Mouse (Mus musculus) myocyte (in vitro differentiated cells): Measurements from ENCODE around the gene Cacna1a. TPM values are rescaled to one million over a fixed set of nuclear protein-coding genes. Genes with fewer than 3 reads are reported as not detected.

Source experiments
- H3K27me3 ChIP-seq: one replicate; pipeline ENCODE4 v1.6.1; 2011; ENCODE audit not compliant: control insufficient read depth, insufficient read depth, insufficient read length
- H3K36me3 ChIP-seq: one replicate; pipeline ENCODE4 v1.6.1; 2011; ENCODE audit not compliant: control insufficient read depth, insufficient read depth
- H3K4me2 ChIP-seq: one replicate; pipeline ENCODE4 v1.6.1; 2011; ENCODE audit warnings: low read depth, control low read depth
- H3K4me3 ChIP-seq: one replicate; pipeline ENCODE4 v1.5.1; 2011; ENCODE audit warnings: mild to moderate bottlenecking, control low read depth, moderate library complexity
- H3K79me2 ChIP-seq: one replicate; pipeline ENCODE4 v1.6.1; 2011; ENCODE audit not compliant: control insufficient read depth, insufficient read depth
- H3ac ChIP-seq: one replicate; pipeline ENCODE4 v1.6.1; 2011; ENCODE audit not compliant: control insufficient read depth, insufficient read length
- CEBPB ChIP-seq: IDR thresholded peaks from 2 replicates; pipeline ENCODE4 v1.6.1; 2011; ENCODE audit warnings: mild to moderate bottlenecking, moderate library complexity; ENCODE audit not compliant: poor library complexity, insufficient read depth, severe bottlenecking
- E2F4 ChIP-seq: IDR thresholded peaks from one replicate; pipeline ENCODE4 v1.6.1; 2011; ENCODE audit warnings: mild to moderate bottlenecking, control low read depth, moderate library complexity; ENCODE audit not compliant: insufficient read depth
- MAX ChIP-seq: IDR thresholded peaks from one replicate; pipeline ENCODE4 v1.6.1; 2011; ENCODE audit warnings: low read depth, mild to moderate bottlenecking, control low read depth
- MYOD1 ChIP-seq, 3 experiments: IDR thresholded peaks; one replicate each; pipeline ENCODE4 v1.6.1; 2011; ENCODE audit warnings: control low read depth in 2 of 3, low read depth in 2 of 3, mild to moderate bottlenecking in 2 of 3, moderate library complexity in 1 of 3; ENCODE audit not compliant: insufficient read length in 2 of 3, control insufficient read depth in 1 of 3
- MYOG ChIP-seq, 3 experiments: IDR thresholded peaks; one replicate each; pipeline ENCODE4 v1.6.1; 2011; ENCODE audit warnings: control low read depth in 2 of 3, low read depth in 2 of 3, mild to moderate bottlenecking in 2 of 3; ENCODE audit not compliant: insufficient read length in 2 of 3, control insufficient read depth in 1 of 3, insufficient read depth in 1 of 3
- POLR2A ChIP-seq: IDR thresholded peaks from one replicate; pipeline ENCODE4 v1.6.1; 2011; ENCODE audit warnings: low read depth, mild to moderate bottlenecking, control low read depth, moderate library complexity; ENCODE audit not compliant: insufficient read length
- POLR2AphosphoS2 ChIP-seq: IDR thresholded peaks from one replicate; pipeline ENCODE4 v1.6.1; 2011; ENCODE audit warnings: low read depth, control low read depth; ENCODE audit not compliant: insufficient read length
- REST ChIP-seq: IDR thresholded peaks from one replicate; pipeline ENCODE4 v1.6.1; 2011; ENCODE audit warnings: mild to moderate bottlenecking, control low read depth, moderate library complexity; ENCODE audit not compliant: insufficient read depth, insufficient read length
- SRF ChIP-seq: IDR thresholded peaks from one replicate; pipeline ENCODE4 v1.6.1; 2011; ENCODE audit warnings: low read depth; ENCODE audit not compliant: control insufficient read depth, insufficient read length
- TCF12 ChIP-seq: IDR thresholded peaks from one replicate; pipeline ENCODE4 v1.6.1; 2011; ENCODE audit warnings: mild to moderate bottlenecking, control low read depth; ENCODE audit not compliant: poor library complexity, insufficient read depth, severe bottlenecking
- TCF3 ChIP-seq: IDR thresholded peaks from one replicate; pipeline ENCODE4 v1.6.1; 2011; ENCODE audit warnings: low read depth, control low read depth; ENCODE audit not compliant: insufficient read length
- USF1 ChIP-seq: IDR thresholded peaks from one replicate; pipeline ENCODE4 v1.6.1; 2011; ENCODE audit warnings: low read depth, mild to moderate bottlenecking, control low read depth, moderate library complexity
- polyA plus RNA-seq: library from polyadenylated mRNA; unstranded; fragments of >200 nt; fragmentation: generic; extraction: Trizol; gene quantifications from one replicate; pipeline ENCODE4 v1.2.1, GENCODE M21; 2012; ENCODE audit warnings: missing spikeins

The Cacna1a gene
- polyA plus RNA-seq, 1 experiment, result 1.8 TPM

DNA sequence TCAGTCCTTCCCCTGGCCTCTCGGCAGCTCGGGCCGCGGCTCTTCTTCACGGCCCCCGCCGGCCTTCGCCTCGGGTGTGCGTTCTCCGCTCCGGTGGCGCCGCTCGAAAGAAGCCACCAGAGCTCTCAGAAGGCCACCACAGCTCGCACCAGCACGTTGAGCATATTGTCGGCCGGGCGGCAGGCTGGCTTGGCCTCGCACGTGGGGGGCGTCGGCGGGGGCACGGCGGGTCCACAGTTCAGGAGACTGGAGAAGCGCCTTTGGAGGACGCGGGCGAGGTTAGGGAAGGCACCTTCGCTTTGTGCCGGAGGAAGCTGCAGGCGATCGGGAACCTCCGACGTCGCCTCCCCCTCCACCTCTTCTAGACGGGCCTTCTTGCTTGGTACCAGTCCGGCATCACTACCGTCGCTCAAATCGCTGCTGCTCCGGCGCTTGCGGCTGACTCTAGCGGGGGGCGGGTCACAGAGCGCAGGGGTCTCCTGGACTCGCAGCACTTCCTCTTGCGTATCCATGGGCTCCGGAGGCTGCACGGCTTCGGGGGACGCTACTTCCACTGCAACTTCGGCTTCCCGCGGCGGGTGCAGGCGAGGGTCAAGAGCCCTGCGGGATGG, 273.8 kb downstream of the Cacna1a start:
- Histone ChIP-seq H3K36me3 (no peaks in the 10 kb centered on the region), H3K27me3 (no peaks in the 10 kb centered on the region), H3ac (peak overlapping the region; percentile 77), H3K4me2 (peak overlapping the region; percentile 37), H3K4me3 (peak overlapping the region; percentile 99), H3K79me2 (peaks cover 21% of the 10 kb centered on the region)
- TF ChIP-seq MAX (no peak), POLR2AphosphoS2 (peak; percentile 50), POLR2A (peak; percentile 61)

DNA sequence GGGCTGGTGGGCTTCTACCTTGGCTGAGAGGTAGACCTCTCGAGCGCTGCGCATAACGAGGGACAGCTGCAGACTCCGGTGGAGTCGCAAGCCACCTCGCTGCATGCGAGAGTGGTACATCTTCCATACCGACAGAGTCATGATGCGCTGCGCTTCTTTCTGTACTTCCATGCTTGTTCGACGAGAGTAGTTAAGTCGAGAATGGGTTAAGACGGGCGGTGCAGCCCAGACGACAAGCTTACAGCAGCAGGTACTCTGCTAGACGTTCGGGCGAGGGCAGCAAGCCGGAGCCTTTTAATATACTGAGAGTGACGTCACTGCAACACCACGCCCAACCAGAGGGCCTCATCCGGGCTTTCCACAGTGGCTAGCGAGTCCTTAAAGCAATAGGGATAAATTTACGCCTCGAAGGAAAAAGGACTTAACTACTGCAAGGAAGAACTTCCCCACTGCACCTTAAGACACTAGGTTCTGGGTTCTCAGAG, 274.4 kb downstream of the Cacna1a start, which contains the start of gene Ier2:
Gene Ier2 (minus strand): TSS at position 272 of the 485 bp plus-strand sequence.
- H3K4me2 ChIP-seq, result peak within 1 kb of the TSS; percentile 92
- TF ChIP-seq POLR2AphosphoS2, result peak; percentile 99
- TF ChIP-seq MYOG (IDR thresholded peaks at IDR 0.05; ENCODE audit: control insufficient read depth in 1 of 3, insufficient read depth in 1 of 3, insufficient read length in 2 of 3, low read depth in 2 of 3), result no peak
- TF ChIP-seq MAX, result no peak
- no peak for TF ChIP-seq USF1
- TF ChIP-seq MYOD1 (IDR thresholded peaks at IDR 0.05; ENCODE audit: control insufficient read depth in 1 of 3, insufficient read length in 2 of 3, low read depth in 2 of 3), result peak in 1 of 3 experiments; percentile 31
- TF ChIP-seq SRF, result peak; percentile 53
- TF ChIP-seq POLR2A, result peak; percentile 95
- TF ChIP-seq REST, result peak; percentile 32
- no peak for TF ChIP-seq CEBPB
- TF ChIP-seq TCF12, result no peak
- TF ChIP-seq E2F4, result no peak
- peak; percentile 32 for TF ChIP-seq TCF3
- H3ac ChIP-seq, result peak within 1 kb of the TSS; percentile 77

DNA sequence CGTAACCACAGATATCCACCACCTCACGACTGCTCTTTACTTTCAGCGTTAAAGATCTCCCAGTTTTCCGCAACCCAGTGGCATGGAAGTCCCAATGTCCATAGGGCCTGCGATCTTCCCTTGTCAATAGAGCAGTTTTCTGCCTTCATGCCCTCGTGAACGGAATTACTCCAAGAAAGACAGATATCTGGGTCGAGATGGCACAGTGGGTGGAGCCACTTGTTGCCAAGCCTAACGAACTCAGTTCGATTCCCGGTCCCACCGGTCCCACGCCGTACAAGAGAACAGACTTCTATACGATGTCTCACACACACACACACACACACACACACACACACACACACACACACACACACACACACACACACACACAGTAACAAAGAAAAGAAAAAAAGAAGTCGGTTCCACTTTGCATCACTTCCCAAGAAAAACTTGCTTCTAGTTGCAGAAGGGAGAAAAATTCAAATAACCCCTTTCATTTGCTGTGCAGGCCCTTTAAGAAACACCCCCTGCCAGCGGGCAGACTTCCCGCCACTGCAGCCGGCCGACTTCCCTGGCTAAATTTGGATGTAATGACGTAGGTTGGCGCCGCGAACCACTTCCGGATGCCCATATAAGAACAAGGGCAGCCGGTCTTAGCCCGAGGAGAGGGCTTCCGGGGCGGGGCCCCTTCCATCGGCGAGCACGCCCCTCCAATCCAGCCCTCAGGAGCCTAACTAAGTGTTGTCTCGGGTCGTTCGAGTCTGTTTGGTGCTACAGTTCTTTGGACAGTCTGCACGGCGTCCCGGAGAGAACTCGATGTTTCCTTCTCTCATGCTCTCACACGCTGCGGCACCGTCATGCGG, 275.5 kb downstream of the Cacna1a start:
- peak overlapping the region; percentile 22 for H3ac ChIP-seq
- TF ChIP-seq MYOD1 (IDR thresholded peaks at IDR 0.05; ENCODE audit: control insufficient read depth in 1 of 3, insufficient read length in 2 of 3, low read depth in 2 of 3) (no peak), TCF12 (no peak), SRF (peak; percentile 100), CEBPB (no peak), USF1 (no peak), E2F4 (peak; percentile 84), TCF3 (no peak), MAX (no peak), REST (no peak), POLR2AphosphoS2 (peak; percentile 95), MYOG (IDR thresholded peaks at IDR 0.05; ENCODE audit: control insufficient read depth in 1 of 3, insufficient read depth in 1 of 3, insufficient read length in 2 of 3, low read depth in 2 of 3) (no peak), POLR2A (peak; percentile 96)
- H3K27me3 ChIP-seq, result no peaks in the 10 kb centered on the region
- H3K36me3 ChIP-seq, result no peaks in the 10 kb centered on the region
- peak overlapping the region; percentile 99 for H3K4me3 ChIP-seq
- peaks cover 21% of the 10 kb centered on the region for H3K79me2 ChIP-seq
- H3K4me2 ChIP-seq, result peak overlapping the region; percentile 92

More for the DNA sequence above, 274.4 kb downstream of the Cacna1a start, which contains the start of gene Ier2:
- no peaks in the 10 kb centered on the region for H3K36me3 ChIP-seq
- H3K27me3 ChIP-seq, result no peaks in the 10 kb centered on the region
- H3K4me3 ChIP-seq, result peak within 1 kb of the TSS; percentile 99
- H3K79me2 ChIP-seq, result peaks cover 21% of the 10 kb centered on the region

DNA sequence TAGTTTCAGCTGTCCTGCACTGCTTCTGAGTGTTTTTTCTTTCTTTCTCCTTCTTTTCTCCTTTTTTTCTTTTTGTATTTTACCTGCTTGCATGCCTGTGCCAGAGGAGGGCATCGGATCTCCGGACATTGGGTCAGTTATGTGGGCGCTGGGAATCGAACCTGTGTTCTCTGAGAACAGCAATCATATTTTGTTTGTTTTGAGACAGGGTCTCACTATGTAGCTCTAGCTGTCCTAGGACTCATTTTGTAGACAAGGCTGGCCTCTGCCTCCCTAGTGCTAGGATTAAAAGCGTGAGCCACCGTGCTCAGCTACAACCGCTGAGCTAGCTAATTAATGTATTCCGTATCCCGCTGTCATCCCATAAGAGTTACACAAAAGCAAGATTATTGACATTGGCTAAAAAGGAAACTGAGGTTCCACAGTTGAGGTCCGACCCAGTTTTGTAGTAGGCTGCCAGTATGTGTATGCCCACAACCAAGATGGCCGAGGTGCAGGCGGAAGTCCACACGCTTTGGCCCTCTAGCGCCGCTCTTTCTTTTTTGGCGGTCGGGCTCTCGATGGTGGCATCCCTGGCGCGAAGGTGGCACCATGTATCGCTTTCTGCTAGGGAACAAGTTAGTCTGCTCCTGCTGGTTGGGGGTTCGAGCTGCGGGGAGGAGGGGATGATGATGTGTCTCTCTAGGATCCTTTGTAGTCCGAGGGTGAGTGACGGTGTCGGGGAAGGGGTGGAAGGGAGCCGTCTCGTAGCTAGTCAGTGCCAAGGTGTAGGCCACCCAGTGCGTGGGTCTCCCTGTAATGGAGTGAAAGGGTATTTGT, 276.5 kb downstream of the Cacna1a start:
- Histone ChIP-seq H3K36me3 (no peaks in the 10 kb centered on the region), H3K27me3 (no peaks in the 10 kb centered on the region), H3K79me2 (peaks cover 21% of the 10 kb centered on the region), H3K4me2 (peak overlapping the region; percentile 86), H3K4me3 (peak overlapping the region; percentile 99), H3ac (peak overlapping the region; percentile 22)
- no peak for TF ChIP-seq MAX
- no peak for TF ChIP-seq POLR2AphosphoS2
- no peak for TF ChIP-seq TCF3
- TF ChIP-seq POLR2A, result peak; percentile 51
- TF ChIP-seq E2F4, result peak; percentile 38
- no peak for TF ChIP-seq CEBPB
- no peak for TF ChIP-seq MYOG (IDR thresholded peaks at IDR 0.05; ENCODE audit: control insufficient read depth in 1 of 3, insufficient read depth in 1 of 3, insufficient read length in 2 of 3, low read depth in 2 of 3)
- TF ChIP-seq TCF12, result no peak
- peak; percentile 44 for TF ChIP-seq SRF
- no peak for TF ChIP-seq REST
- TF ChIP-seq MYOD1 (IDR thresholded peaks at IDR 0.05; ENCODE audit: control insufficient read depth in 1 of 3, insufficient read length in 2 of 3, low read depth in 2 of 3), result no peak
